In the genomic region with DNA sequence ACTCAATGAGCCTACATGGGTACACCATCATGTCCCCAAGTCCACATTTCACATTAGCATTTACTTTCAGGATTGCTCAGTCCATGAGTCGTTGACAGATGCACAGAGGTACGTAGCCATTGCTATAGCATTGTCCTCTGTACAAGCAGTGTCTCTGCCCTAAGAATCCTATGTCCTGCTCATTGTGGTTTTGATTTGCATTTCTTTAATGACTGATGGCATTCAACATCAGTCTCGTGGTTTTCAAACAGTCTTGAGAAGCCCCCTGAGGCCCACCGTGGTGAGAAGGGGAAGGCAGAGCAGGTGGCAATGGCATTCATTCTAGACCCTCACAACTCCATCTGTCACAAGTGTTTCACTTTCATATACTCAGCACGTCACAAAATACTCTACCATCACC, we compare ENCODE assay signal across 15 mouse cellular contexts.
"Had no signal": no experiment of that assay in that cellular context is flagged by ENCODE, and none has a peak within 500 bp of the region (broad histone marks: within the 10 kb centered on the region; RNA-seq: fewer than 3 reads in every experiment).

No protein-coding gene starts in this region.

- H3K36me3 ChIP-seq: midbrain, embryonic 10.5 days; midbrain, embryonic 12.5 days; neural tube, embryonic 13.5 days; neural tube, embryonic 15.5 days had no signal

- H3K4me2 ChIP-seq: lung, embryonic 14.5 days; midbrain, embryonic 12.5 days; neural tube, embryonic 13.5 days; neural tube, embryonic 15.5 days had no signal

- H3K27me3 ChIP-seq: midbrain, embryonic 12.5 days; neural tube, embryonic 13.5 days; neural tube, embryonic 15.5 days had no signal

- H3K4me3 ChIP-seq: midbrain, embryonic 10.5 days; midbrain, embryonic 12.5 days; myocyte; neural tube, embryonic 13.5 days; neural tube, embryonic 15.5 days had no signal

- H3K27ac ChIP-seq: midbrain, embryonic 10.5 days; midbrain, embryonic 12.5 days; neural tube, embryonic 13.5 days; neural tube, embryonic 15.5 days had no signal

- H3K9me3 ChIP-seq: midbrain, embryonic 10.5 days; midbrain, embryonic 12.5 days; neural tube, embryonic 13.5 days; neural tube, embryonic 15.5 days had no signal

- H3K4me1 ChIP-seq: midbrain, embryonic 10.5 days; midbrain, embryonic 12.5 days; neural tube, embryonic 13.5 days had no signal

- ATAC-seq: midbrain, embryonic 16.5 days had no signal

- H3K9ac ChIP-seq: lung, embryonic 14.5 days; midbrain, embryonic 12.5 days; neural tube, embryonic 13.5 days; neural tube, embryonic 15.5 days had no signal

- DNase-seq: lung, adult 18-20 months; lung, embryonic 14.5 days; lung, postnatal 10 days; lung, postnatal 4 days; midbrain, embryonic 14.5 days; right cerebral cortex, postnatal 14 days; thymus, adult 18-20 months; thymus, postnatal 14 days; thymus, postnatal 36 days had no signal
